Mouse (Mus musculus): ENCODE data around the gene Palld. TPM values are rescaled to one million over a fixed set of nuclear protein-coding genes. Genes with fewer than 3 reads are reported as not detected.

Gene Palld
- polyA plus RNA-seq, 1 experiment from 2014 or later = 99.0 TPM

- CTCF ChIA-PET = no interaction called here
- in situ Hi-C loops (cut with MboI; ENCODE audit: low pct_unique_long_range_greater_than_20kb) = no loop called here
- DNase-seq (ENCODE audit: low read depth, low spot score) = no peak
- ATAC-seq = no peak
- H3K27me3 ChIP-seq = no peaks in the 10 kb centered on the region
- POLR2A ChIA-PET = interaction anchor here (0.6 kb wide), 1 partner anchor 178 kb away, joined by 4 read pairs; no protein-coding TSS in a partner anchor
- TF ChIP-seq CTCF (IDR thresholded peaks at IDR 0.05) = no peak
Measured at GRCm38 (mm10) chr8:61730669-61731068, 171.8 kb downstream of the Palld start.

- ChIA-PET POLR2A (no interaction called here), CTCF (interaction anchor here (0.6 to 1.6 kb wide), 2 partner anchors 10 to 12 kb away, joined by 3 to 4 read pairs; no protein-coding TSS in a partner anchor)
- no peaks in the 10 kb centered on the region for H3K27me3 ChIP-seq
- DNase-seq (ENCODE audit: low read depth, low spot score) = no peak
- in situ Hi-C loops (cut with MboI; ENCODE audit: low pct_unique_long_range_greater_than_20kb) = no loop called here
- TF ChIP-seq CTCF (IDR thresholded peaks at IDR 0.05) = no peak
- no peak for ATAC-seq
Measured at GRCm38 (mm10) chr8:61725306-61726017, 177.0 kb downstream of the Palld start.

GRCm38 (mm10) chr8:61722226-61722625 lies 180.3 kb downstream of the Palld start:
- ChIA-PET CTCF (interaction anchor here (0.9 to 1.3 kb wide), 2 partner anchors 21 to 22 kb away, joined by 3 read pairs; no protein-coding TSS in a partner anchor), POLR2A (interaction anchor here (1.0 kb wide), 1 partner anchor 8 kb away, joined by 3 read pairs; no protein-coding TSS in a partner anchor)
- DNase-seq (ENCODE audit: low read depth, low spot score) = no peak
- ATAC-seq = no peak
- no peaks in the 10 kb centered on the region for H3K27me3 ChIP-seq
- in situ Hi-C loops (cut with MboI; ENCODE audit: low pct_unique_long_range_greater_than_20kb) = no loop called here
- TF ChIP-seq CTCF (IDR thresholded peaks at IDR 0.05) = no peak

- H3K27me3 ChIP-seq = no peaks in the 10 kb centered on the region
- no peak for DNase-seq (ENCODE audit: low read depth, low spot score)
- ChIA-PET CTCF (no interaction called here), POLR2A (no interaction called here)
- no peak for ATAC-seq
- in situ Hi-C loops (cut with MboI; ENCODE audit: low pct_unique_long_range_greater_than_20kb) = no loop called here
- TF ChIP-seq CTCF (IDR thresholded peaks at IDR 0.05) = no peak
Measured at GRCm38 (mm10) chr8:61715351-61716125, 187.0 kb downstream of the Palld start.

- no peak for ATAC-seq
- ChIA-PET CTCF (interaction anchor here (1.7 kb wide), 1 partner anchor 10 kb away, joined by 4 read pairs; no protein-coding TSS in a partner anchor), POLR2A (interaction anchor here (0.8 kb wide), 1 partner anchor 8 kb away, joined by 3 read pairs; no protein-coding TSS in a partner anchor)
- no peak for DNase-seq (ENCODE audit: low read depth, low spot score)
- in situ Hi-C loops (cut with MboI; ENCODE audit: low pct_unique_long_range_greater_than_20kb) = no loop called here
- no peak for TF ChIP-seq CTCF (IDR thresholded peaks at IDR 0.05)
- no peaks in the 10 kb centered on the region for H3K27me3 ChIP-seq
Measured at GRCm38 (mm10) chr8:61714293-61714831, 188.1 kb downstream of the Palld start.

- CTCF ChIA-PET = interaction anchor here (0.6 to 1.7 kb wide), 5 partner anchors 9 to 41 kb away, joined by 3 to 4 read pairs (median 4); no protein-coding TSS in a partner anchor
Measured at GRCm38 (mm10) chr8:61713195-61713990, 189.1 kb downstream of the Palld start.

GRCm38 (mm10) chr8:61712426-61712825 lies 190.1 kb downstream of the Palld start:
- TF ChIP-seq CTCF (IDR thresholded peaks at IDR 0.05) = no peak
- ChIA-PET CTCF (interaction anchor here (0.6 to 1.4 kb wide), 4 partner anchors 13 to 42 kb away, joined by 3 to 4 read pairs (median 4); no protein-coding TSS in a partner anchor), POLR2A (no interaction called here)
- ATAC-seq = no peak
- DNase-seq (ENCODE audit: low read depth, low spot score) = no peak
- H3K27me3 ChIP-seq = no peaks in the 10 kb centered on the region
- in situ Hi-C loops (cut with MboI; ENCODE audit: low pct_unique_long_range_greater_than_20kb) = no loop called here

More at GRCm38 (mm10) chr8:61713195-61713990, 189.1 kb downstream of the Palld start:
- DNase-seq (ENCODE audit: low read depth, low spot score) = no peak
- ATAC-seq = no peak
- in situ Hi-C loops (cut with MboI; ENCODE audit: low pct_unique_long_range_greater_than_20kb) = no loop called here
- TF ChIP-seq CTCF (IDR thresholded peaks at IDR 0.05) = no peak
- no peaks in the 10 kb centered on the region for H3K27me3 ChIP-seq
- POLR2A ChIA-PET = interaction anchor here (0.8 to 0.9 kb wide), 2 partner anchors 9 to 12 kb away, joined by 3 read pairs; no protein-coding TSS in a partner anchor

GRCm38 (mm10) chr8:61708586-61709305 lies 193.7 kb downstream of the Palld start:
- no peak for TF ChIP-seq CTCF (IDR thresholded peaks at IDR 0.05)
- no peaks in the 10 kb centered on the region for H3K27me3 ChIP-seq
- ChIA-PET CTCF (interaction anchor here (0.7 kb wide), 1 partner anchor 9 kb away, joined by 3 read pairs; no protein-coding TSS in a partner anchor), POLR2A (interaction anchor here (0.7 kb wide), 1 partner anchor 168 kb away, joined by 3 read pairs; no protein-coding TSS in a partner anchor)
- DNase-seq (ENCODE audit: low read depth, low spot score) = no peak
- ATAC-seq = no peak
- in situ Hi-C loops (cut with MboI; ENCODE audit: low pct_unique_long_range_greater_than_20kb) = no loop called here

GRCm38 (mm10) chr8:61705491-61705890 lies 197.0 kb downstream of the Palld start:
- ChIA-PET POLR2A (interaction anchor here (0.6 kb wide), 1 partner anchor 154 kb away, joined by 5 read pairs; no protein-coding TSS in a partner anchor), CTCF (interaction anchor here (1.5 to 2.0 kb wide), 2 partner anchors 8 to 30 kb away, joined by 4 read pairs; no protein-coding TSS in a partner anchor)
- no peaks in the 10 kb centered on the region for H3K27me3 ChIP-seq
- ATAC-seq (no peak), DNase-seq (ENCODE audit: low read depth, low spot score) (no peak)
- in situ Hi-C loops (cut with MboI; ENCODE audit: low pct_unique_long_range_greater_than_20kb) = no loop called here
- no peak for TF ChIP-seq CTCF (IDR thresholded peaks at IDR 0.05)

Measured in Patski (cell line).